Mouse (Mus musculus) embryonic facial prominence, embryonic 15.5 days (tissue): ENCODE data around the gene Tmem132d. TPM values are rescaled to one million over a fixed set of nuclear protein-coding genes. Genes with fewer than 3 reads are reported as not detected.
A peak's percentile ranks its signal among the peaks of the same experiment; 100 is the strongest.

Experiments
- ATAC-seq: fragments of 200-750 bp; cut with Nextera tagmentation; 2 replicates; pipeline ENCODE4 v1.8.0; 2017; ENCODE audit warnings: low read depth, moderate TSS enrichment; ENCODE audit not compliant: insufficient number of reproducible peaks, low FRiP score, low TSS enrichment
- H3K27ac ChIP-seq: fragments of 300-500 bp; sonication (generic); replicated peaks from 2 replicates; pipeline ENCODE4 v1.5.1; 2015; ENCODE audit warnings: mild to moderate bottlenecking, inconsistent platforms
- H3K27me3 ChIP-seq: fragments of 300-500 bp; sonication (generic); 2 replicates; pipeline ENCODE4 v1.6.1; 2015; ENCODE audit warnings: inconsistent platforms
- H3K36me3 ChIP-seq: fragments of 300-500 bp; sonication (generic); 2 replicates; pipeline ENCODE4 v1.6.1; 2015; ENCODE audit warnings: mild to moderate bottlenecking, inconsistent platforms
- H3K4me1 ChIP-seq: fragments of 300-500 bp; sonication (generic); 2 replicates; pipeline ENCODE4 v1.6.1; 2015; ENCODE audit warnings: inconsistent platforms
- H3K4me2 ChIP-seq: fragments of 300-500 bp; sonication (generic); replicated peaks from 2 replicates; pipeline ENCODE4 v1.6.1; 2015; ENCODE audit warnings: mild to moderate bottlenecking, inconsistent platforms
- H3K4me3 ChIP-seq: fragments of 300-500 bp; sonication (generic); replicated peaks from 2 replicates; pipeline ENCODE4 v1.5.1; 2015; ENCODE audit warnings: mild to moderate bottlenecking, inconsistent platforms
- H3K9ac ChIP-seq: fragments of 300-500 bp; sonication (generic); 2 replicates; pipeline ENCODE4 v1.6.1; 2015; ENCODE audit warnings: inconsistent platforms
- H3K9me3 ChIP-seq: fragments of 300-500 bp; sonication (generic); replicated peaks from 2 replicates; pipeline ENCODE4 v1.6.1; 2016; ENCODE audit warnings: inconsistent platforms
- whole genome bisulfite sequencing: fragments of 180-500 bp; shearing (Covaris S2); methylation state at CpG from one replicate; pipeline ENCODE4 v1.1.7; 2015; 5-methylcytosine and 5-hydroxymethylcytosine counted together
- polyA plus RNA-seq: library from polyadenylated mRNA; unstranded; fragments of >200 nt; fragmentation: Nextera tagmentation; extraction: Ambion mirVana; gene quantifications from 2 replicates; pipeline ENCODE4 v1.2.1, GENCODE M21; 2015

Gene Tmem132d
- 1.1 and 1.8 TPM in 2 replicates for polyA plus RNA-seq

DNA sequence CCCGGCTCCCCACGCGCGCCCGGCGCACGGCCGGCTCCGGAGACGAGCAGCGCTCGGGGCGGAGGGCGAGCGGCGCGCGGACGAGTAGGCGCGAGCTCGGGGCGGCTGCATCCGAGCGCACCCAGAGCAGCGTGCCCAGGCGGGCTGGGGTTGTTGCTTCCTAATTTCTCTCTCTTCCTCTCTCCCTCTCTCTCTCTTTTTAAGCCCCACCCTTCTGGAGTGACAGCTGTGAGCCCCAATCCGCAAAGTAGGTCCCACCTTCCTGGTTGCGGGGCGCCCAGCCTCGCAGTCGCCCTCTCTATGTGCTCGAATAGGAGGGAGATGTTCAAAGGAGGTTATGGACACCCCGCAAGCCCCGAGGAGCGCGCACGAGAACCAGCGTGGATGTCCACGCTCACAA is at the start of gene Tmem132d:
Gene Tmem132d, minus strand, starts transcription at position 162 of the 400 bp plus-strand sequence.
- peak within 1 kb of the TSS; percentile 78 for H3K4me2 ChIP-seq
- 0 out of 2 replicates have a peak within 1 kb of the TSS, but pooled peaks have one; percentile 26 for H3K9ac ChIP-seq
- whole genome bisulfite sequencing = under 1% methylated on average over 39 of the region's 40 CpGs
- H3K36me3 ChIP-seq = no peaks in the 10 kb centered on the region
- no peak; the same call in 1 of the 2 replicates for ATAC-seq
- no peak within 1 kb of the TSS for H3K27ac ChIP-seq
- H3K4me3 ChIP-seq = peak within 1 kb of the TSS; percentile 46
- H3K27me3 ChIP-seq = peaks cover 78% of the 10 kb centered on the region
- H3K4me1 ChIP-seq = peaks cover 11% of the 10 kb centered on the region
- H3K9me3 ChIP-seq = no peaks in the 10 kb centered on the region

DNA sequence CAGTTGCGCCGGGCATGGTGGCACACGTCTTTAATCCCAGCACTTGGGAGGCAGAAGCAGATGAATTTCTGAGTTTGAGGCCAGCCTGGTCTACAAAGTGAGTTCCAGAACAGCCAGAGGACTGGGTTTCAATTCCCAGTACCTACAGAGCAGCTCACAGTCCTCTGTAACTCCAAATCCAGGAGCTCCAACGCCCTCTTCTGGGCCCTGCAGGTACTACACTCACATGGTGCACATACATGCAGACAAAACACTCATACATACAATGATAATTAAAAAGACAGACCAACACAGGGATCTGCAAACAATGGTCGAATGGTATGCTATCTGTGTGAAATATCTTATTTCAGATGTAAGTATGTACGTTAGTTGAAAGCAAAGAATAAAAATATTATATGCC is 47.9 kb upstream of the Tmem132d start:
- no peaks in the 10 kb centered on the region for H3K9me3 ChIP-seq
- ATAC-seq = no peak
- no peak overlapping the region for H3K4me3 ChIP-seq
- H3K36me3 ChIP-seq = no peaks in the 10 kb centered on the region
- peaks cover 29% of the 10 kb centered on the region for H3K27me3 ChIP-seq
- no peak overlapping the region for H3K27ac ChIP-seq
- H3K4me2 ChIP-seq = no peak overlapping the region
- WGBS = 67% methylated on average over 6 of the region's 6 CpGs
- peaks cover 11% of the 10 kb centered on the region; the same call in 1 of the 2 replicates for H3K4me1 ChIP-seq
- no peak overlapping the region for H3K9ac ChIP-seq

DNA sequence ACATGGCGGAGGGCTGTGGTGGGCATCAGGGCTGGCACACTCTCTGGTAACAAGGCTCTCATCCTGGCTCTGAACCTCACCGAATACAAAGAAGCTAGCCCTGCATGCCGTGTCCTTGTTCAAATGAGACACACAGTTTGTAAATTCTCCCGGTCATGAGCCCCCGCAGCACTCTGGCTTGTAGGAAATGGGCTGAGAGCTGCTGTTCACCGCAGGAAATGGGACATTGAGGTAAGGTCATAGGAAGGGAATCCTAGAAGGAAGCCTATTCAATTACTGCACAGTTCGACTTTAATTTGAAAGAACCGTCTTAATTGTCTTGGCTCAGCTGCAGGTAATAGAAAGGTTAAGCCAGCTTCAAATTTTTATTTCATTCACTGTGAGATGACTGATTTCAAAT is 42.5 kb upstream of the Tmem132d start:
- Histone ChIP-seq H3K9me3 (no peaks in the 10 kb centered on the region), H3K4me2 (no peak overlapping the region), H3K36me3 (no peaks in the 10 kb centered on the region), H3K9ac (no peak overlapping the region), H3K4me3 (no peak overlapping the region), H3K4me1 (no peaks in the 10 kb centered on the region), H3K27me3 (peaks cover 3% of the 10 kb centered on the region; the same call in 1 of the 2 replicates), H3K27ac (no peak overlapping the region)
- ATAC-seq = no peak
- WGBS = 76% methylated on average over 8 of the region's 8 CpGs

DNA sequence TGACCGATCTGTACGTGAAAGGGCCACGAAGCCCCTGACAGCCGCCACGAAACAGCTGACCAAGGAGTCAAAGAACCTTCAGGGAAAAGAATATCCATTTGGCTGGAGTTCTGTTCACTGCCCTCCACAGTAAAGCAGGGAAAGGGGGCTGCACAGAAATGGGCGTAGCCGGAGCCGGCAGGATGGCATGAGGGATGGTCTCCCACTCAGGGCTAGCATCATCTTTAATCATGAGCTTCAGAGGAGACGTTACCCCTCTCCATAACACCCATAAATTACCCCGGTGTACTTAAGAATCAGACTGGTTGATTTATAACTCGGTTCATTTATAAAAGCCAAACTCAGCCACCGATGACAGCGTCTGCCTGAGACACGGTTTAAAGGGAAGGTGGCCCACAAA is 36.9 kb upstream of the Tmem132d start:
- no peak overlapping the region for H3K4me2 ChIP-seq
- no peak overlapping the region for H3K27ac ChIP-seq
- no peak overlapping the region for H3K9ac ChIP-seq
- no peak overlapping the region for H3K4me3 ChIP-seq
- no peaks in the 10 kb centered on the region for H3K9me3 ChIP-seq
- no peaks in the 10 kb centered on the region for H3K36me3 ChIP-seq
- no peaks in the 10 kb centered on the region for H3K4me1 ChIP-seq
- ATAC-seq = no peak
- 68% methylated on average over 14 of the region's 14 CpGs for WGBS
- H3K27me3 ChIP-seq = peaks cover 3% of the 10 kb centered on the region; the same call in 1 of the 2 replicates

DNA sequence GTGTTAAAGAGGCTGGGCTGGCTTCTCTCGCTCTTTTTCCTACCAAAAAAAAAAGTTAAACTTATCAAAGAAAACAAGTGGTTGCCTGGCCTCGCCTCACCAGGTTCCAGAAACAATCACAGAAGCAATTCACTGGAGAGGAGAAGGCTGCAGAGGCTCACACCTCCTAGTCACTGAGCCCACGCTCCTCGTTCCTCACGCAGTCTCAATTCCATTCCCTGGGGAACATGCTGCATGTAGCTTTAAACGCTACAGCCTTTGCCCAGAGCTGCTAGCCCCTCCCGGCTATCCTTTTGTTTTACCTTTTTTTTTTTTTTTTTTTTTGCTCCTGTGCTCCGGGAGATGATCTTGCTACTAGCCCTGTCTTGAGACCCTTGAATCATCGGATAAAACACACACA is 31.6 kb upstream of the Tmem132d start:
- no peaks in the 10 kb centered on the region for H3K9me3 ChIP-seq
- H3K27ac ChIP-seq = no peak overlapping the region
- ATAC-seq = no peak
- WGBS = 3% methylated on average over 9 of the region's 9 CpGs
- no peak overlapping the region for H3K4me2 ChIP-seq
- no peaks in the 10 kb centered on the region for H3K27me3 ChIP-seq
- no peaks in the 10 kb centered on the region for H3K36me3 ChIP-seq
- H3K4me1 ChIP-seq = no peaks in the 10 kb centered on the region
- no peak overlapping the region for H3K4me3 ChIP-seq
- H3K9ac ChIP-seq = no peak overlapping the region

DNA sequence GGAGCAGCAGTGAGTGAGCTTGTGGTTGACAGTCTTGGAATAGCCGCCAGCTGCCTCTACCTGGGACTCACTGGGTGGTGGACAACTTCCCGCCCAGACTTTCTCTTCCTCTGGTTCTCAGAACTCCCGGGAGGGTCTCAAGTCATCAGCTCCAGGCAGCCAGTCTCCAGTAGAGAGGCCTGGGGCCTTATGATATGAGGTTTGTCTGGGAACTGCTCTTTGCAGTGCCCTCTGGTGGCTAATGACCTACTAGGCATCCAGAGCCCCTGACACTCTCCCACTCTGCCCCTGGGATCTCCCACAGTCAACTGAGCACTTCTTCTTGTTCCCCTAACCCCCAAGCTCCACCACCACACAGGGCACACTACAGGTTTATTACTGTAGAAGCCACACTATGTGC is 27.7 kb upstream of the Tmem132d start:
- H3K4me3 ChIP-seq = no peak overlapping the region
- H3K36me3 ChIP-seq = no peaks in the 10 kb centered on the region
- no peaks in the 10 kb centered on the region for H3K9me3 ChIP-seq
- no peak overlapping the region for H3K9ac ChIP-seq
- ATAC-seq = no peak
- no peaks in the 10 kb centered on the region for H3K4me1 ChIP-seq
- H3K27me3 ChIP-seq = no peaks in the 10 kb centered on the region
- WGBS = 33% methylated on average over 3 of the region's 3 CpGs
- H3K4me2 ChIP-seq = no peak overlapping the region
- H3K27ac ChIP-seq = no peak overlapping the region

DNA sequence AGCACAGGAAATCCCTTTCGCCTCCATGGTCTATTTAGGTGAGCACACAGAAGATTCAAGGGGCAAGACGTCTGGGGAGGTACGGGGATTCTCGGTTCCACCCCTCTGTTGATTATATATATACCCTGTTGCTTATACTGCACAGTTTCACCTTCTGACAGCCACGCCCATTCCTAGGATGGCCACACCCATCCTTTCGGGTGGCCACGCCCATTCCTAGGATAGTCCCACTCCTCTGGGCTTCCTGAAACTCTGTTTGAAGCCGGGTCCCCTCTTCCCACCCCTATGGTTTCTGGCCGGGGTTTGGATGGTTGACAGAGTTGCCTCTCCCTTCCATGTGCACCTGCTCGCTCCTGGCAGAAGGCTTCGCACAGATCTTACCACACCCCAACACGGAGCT is 22.9 kb upstream of the Tmem132d start:
- 75% methylated on average over 12 of the region's 12 CpGs for WGBS
- H3K4me2 ChIP-seq = no peak overlapping the region
- peaks cover 5% of the 10 kb centered on the region for H3K27me3 ChIP-seq
- ATAC-seq = no peak
- H3K27ac ChIP-seq = no peak overlapping the region
- H3K9ac ChIP-seq = no peak overlapping the region
- H3K9me3 ChIP-seq = no peaks in the 10 kb centered on the region
- H3K4me1 ChIP-seq = 0 out of 2 replicates have a peak, but pooled peaks cover 7% of the 10 kb centered on the region
- H3K36me3 ChIP-seq = no peaks in the 10 kb centered on the region
- H3K4me3 ChIP-seq = no peak overlapping the region

DNA sequence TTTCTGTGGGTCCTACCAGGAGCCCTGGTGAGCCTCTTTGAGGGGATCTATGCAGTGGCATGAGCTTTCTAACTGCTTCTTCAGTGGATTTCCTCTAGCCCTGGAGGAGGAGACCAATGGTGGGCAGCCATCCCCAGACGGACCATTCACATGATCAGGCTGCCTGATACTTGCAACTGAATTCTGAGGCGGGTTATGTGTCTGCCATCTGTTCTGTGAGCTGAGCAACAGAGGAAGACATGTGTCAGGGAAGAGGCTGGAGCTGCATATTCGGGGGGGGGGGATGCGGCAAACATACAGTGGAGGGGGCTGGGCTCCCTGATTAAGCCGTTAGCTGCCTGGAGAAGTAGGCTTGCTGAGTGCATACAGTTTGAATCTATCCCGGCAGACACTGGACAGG is 19.3 kb upstream of the Tmem132d start:
- 0 out of 2 replicates have a peak, but pooled peaks cover 7% of the 10 kb centered on the region for H3K4me1 ChIP-seq
- H3K4me3 ChIP-seq = no peak overlapping the region
- H3K4me2 ChIP-seq = no peak overlapping the region
- no peaks in the 10 kb centered on the region for H3K36me3 ChIP-seq
- WGBS = 17% methylated on average over 6 of the region's 6 CpGs
- no peak overlapping the region for H3K27ac ChIP-seq
- H3K9ac ChIP-seq = no peak overlapping the region
- ATAC-seq = no peak
- peaks cover 5% of the 10 kb centered on the region for H3K27me3 ChIP-seq
- H3K9me3 ChIP-seq = no peaks in the 10 kb centered on the region

DNA sequence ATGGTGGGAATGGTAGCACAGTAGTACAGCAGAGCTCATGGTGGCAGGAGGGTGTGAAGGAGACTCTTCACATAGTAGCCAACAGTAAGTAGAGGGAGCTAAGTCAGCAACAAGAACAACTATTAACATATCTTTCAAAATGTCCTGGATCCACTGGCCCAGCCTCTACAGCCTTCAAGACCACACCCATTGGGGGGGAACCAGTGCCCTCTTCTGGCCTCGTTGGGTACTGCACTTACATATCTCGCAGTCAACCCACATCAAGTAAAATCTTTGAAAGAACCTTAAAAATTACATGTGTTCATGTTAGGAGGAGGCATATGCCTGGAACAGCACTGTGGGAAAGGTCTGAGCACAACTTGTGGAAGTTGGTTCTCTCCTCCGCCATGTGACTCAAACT is 17.9 kb upstream of the Tmem132d start:
- no peak overlapping the region for H3K4me3 ChIP-seq
- ATAC-seq = no peak
- WGBS = 77% methylated on average over 3 of the region's 3 CpGs

DNA sequence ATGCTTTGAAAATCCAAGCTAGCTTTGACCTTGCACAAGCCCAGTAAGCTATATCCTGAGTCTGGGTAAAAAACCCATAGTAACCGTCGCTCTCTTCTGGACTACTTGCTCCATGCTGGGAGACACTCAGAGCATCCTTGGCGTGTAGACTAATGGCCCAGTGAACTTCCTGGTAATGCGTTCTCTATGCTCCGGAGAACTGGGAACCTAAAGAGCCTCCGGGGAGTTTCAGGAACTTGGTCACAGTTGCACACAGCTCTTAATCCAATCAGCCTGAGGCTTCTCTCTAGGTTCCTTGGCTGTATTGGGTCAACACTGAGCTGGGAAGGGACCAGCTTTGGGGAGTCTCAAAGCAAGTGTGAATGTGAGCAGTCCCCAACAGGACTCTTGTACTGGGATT is 12.0 kb upstream of the Tmem132d start:
- Histone ChIP-seq H3K27ac (no peak overlapping the region), H3K36me3 (no peaks in the 10 kb centered on the region), H3K9me3 (no peaks in the 10 kb centered on the region), H3K27me3 (peaks cover 37% of the 10 kb centered on the region), H3K4me1 (peaks cover 8% of the 10 kb centered on the region; the same call in 1 of the 2 replicates), H3K9ac (no peak overlapping the region), H3K4me2 (no peak overlapping the region), H3K4me3 (no peak overlapping the region)
- WGBS = 16% methylated on average over 6 of the region's 6 CpGs
- no peak for ATAC-seq

More for the DNA sequence above, 17.9 kb upstream of the Tmem132d start:
- H3K9ac ChIP-seq = no peak overlapping the region
- H3K36me3 ChIP-seq = no peaks in the 10 kb centered on the region
- H3K27me3 ChIP-seq = peaks cover 5% of the 10 kb centered on the region
- no peak overlapping the region for H3K4me2 ChIP-seq
- H3K27ac ChIP-seq = no peak overlapping the region
- H3K4me1 ChIP-seq = 0 out of 2 replicates have a peak, but pooled peaks cover 7% of the 10 kb centered on the region
- no peaks in the 10 kb centered on the region for H3K9me3 ChIP-seq

DNA sequence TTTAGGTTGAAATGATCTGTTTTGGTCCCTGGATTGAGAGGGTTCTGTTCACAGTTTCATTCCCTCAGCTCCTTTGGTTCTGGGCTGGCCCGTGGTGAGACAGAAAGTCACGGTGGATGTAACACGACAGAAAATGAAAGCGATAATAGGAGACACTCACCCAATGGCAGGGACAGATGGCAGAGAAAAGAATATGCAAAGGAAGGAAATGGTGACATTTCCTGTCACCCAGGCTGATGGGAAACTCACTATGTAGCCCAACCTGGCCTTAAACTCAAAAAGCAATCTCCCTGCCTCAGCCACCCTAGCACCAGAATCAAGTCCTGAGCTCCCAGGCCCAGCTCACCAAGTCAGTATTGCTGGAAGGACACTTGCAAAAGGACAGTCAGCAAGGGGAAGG is 11.0 kb upstream of the Tmem132d start:
- peaks cover 43% of the 10 kb centered on the region for H3K27me3 ChIP-seq
- 37% methylated on average over 4 of the region's 4 CpGs for WGBS
- peak overlapping the region; percentile 28 for H3K4me2 ChIP-seq

DNA sequence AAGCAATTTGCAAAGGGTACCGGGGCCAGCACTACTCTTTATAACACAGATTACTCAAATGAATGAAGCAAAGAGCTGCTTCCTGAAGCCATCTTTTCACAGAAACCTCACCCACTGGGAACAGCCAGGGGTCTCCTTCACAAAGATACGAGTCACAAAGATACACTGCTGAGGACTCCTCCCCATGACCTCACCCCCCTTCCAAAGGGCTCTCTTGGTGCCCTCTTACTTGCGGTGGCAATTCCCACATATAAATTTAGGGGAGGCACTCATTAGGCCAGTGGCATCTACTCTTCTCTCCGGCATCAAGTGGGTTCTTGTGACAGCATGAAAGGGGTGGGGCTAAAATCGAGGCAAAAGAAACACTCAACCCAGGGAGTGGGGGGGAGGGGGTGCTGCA is 8.2 kb upstream of the Tmem132d start:
- ATAC-seq = no peak
- Histone ChIP-seq H3K27ac (no peak overlapping the region), H3K4me1 (peaks cover 8% of the 10 kb centered on the region; the same call in 1 of the 2 replicates), H3K9me3 (no peaks in the 10 kb centered on the region), H3K36me3 (no peaks in the 10 kb centered on the region), H3K4me3 (no peak overlapping the region), H3K4me2 (no peak overlapping the region), H3K9ac (no peak overlapping the region), H3K27me3 (peaks cover 68% of the 10 kb centered on the region)
- WGBS = 9% methylated on average over 5 of the region's 5 CpGs

More for the DNA sequence above, 11.0 kb upstream of the Tmem132d start:
- no peak for ATAC-seq
- Histone ChIP-seq H3K4me3 (no peak overlapping the region), H3K9me3 (no peaks in the 10 kb centered on the region), H3K4me1 (peaks cover 8% of the 10 kb centered on the region; the same call in 1 of the 2 replicates), H3K36me3 (no peaks in the 10 kb centered on the region), H3K9ac (no peak overlapping the region), H3K27ac (no peak overlapping the region)
